Mouse (Mus musculus) liver, embryonic 14.5 days (tissue): Measurements from ENCODE around the gene Nudt19.
"Not testable (repeated sequence)": the region's sequence is repeated elsewhere in the genome, so short reads cannot be mapped to it uniquely, and the experiment has no call there.

ENCODE experiments used
- CTCF ChIP-seq: IDR thresholded peaks from 2 replicates; pipeline ENCODE4 v1.5.1; 2016; ENCODE audit warnings: antibody characterized with exemption, low read depth, control low read depth
- EP300 ChIP-seq: IDR thresholded peaks from 2 replicates; pipeline ENCODE4 v1.6.1; 2016; ENCODE audit warnings: antibody characterized with exemption, low read depth

- TF ChIP-seq CTCF, result peak; percentile 60
- not testable (repeated sequence) for TF ChIP-seq EP300
Measured at GRCm38 (mm10) chr7:35570883-35571282, 14.8 kb upstream of the Nudt19 start.
